Mouse (Mus musculus) lung, postnatal 36 days (tissue): ENCODE measurements around the gene Amz1.
A peak's percentile ranks its signal among the peaks of the same experiment; 100 is the strongest.

Experiments used
- DNase-seq: peaks from one replicate; pipeline ENCODE4 v3.0.0; 2022; ENCODE audit warnings: mixed read lengths

Amz1 gene

DNA sequence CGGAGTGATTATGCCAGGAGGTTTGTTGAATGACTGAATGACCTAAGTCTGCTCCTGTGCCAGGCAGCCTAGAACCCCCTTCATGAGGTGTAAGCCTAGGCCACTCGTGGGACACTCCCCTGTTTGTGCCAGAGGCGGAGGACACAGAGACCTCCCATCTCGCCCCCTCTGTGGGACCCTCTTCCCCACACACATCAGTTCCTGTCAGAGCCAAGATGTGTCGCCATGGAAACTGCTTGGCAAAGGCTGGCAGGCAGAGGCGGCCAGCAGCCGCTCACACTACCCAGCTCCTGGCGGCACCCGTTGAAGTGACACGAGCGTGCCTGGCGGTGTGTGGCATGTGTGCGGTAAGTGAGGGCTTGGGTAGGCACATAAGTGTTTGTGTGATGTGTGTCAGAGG is at the start of gene Amz1:
Amz1 (plus strand) TSS at position 306 of the 400 bp plus-strand sequence.
- DNase-seq: no peak

DNA sequence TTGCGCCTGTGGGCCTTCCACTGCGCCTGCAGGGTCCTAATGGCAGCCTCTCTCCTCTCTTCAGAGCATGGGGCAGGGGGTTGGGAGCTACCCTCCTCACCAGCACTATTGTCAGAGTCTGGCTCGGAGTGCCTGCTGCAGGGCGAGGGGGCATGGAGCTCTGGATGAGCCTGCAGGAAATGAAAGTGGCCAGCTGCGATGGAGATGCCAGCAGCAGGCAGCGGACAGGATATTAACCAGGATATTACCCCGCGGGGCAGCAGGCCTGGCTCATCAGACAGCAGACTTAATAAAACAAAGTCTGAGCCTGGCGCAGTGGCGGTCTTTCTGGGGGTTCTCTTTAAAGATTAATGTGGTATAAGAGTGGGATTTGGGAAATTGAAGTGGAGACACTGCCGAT is 48.8 kb upstream of the Amz1 start:
- DNase-seq: peak; percentile 10

GRCm38 (mm10) chr5:140675640-140676039 is 48.3 kb upstream of the Amz1 start:
- no peak for DNase-seq

- no peak for DNase-seq
Observed at GRCm38 (mm10) chr5:140677137-140677536, 46.8 kb upstream of the Amz1 start.

DNA sequence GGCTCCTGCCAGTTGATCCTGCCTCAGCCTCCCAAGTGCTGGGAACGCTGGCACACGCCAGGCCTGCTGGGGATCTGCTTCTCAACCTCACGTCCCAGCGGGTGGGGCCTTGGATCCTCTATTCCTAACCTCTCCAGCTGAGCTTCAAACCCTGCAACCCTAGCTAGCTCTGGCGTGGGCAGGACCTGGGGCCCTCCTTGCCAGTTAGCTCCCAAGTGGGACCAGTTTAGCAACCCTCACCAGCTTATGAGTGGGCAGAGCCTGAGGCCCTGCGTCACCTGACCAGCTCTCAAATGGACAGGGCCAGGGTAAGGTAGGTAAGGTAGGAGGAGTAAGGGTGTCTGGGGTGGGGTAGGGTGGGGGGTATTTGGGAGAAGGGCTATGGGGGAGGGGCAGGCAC is 43.9 kb upstream of the Amz1 start:
- DNase-seq: no peak

- DNase-seq: no peak
Observed at GRCm38 (mm10) chr5:140680950-140681349, 43.0 kb upstream of the Amz1 start.

- no peak for DNase-seq
Observed at GRCm38 (mm10) chr5:140682113-140682512, 41.8 kb upstream of the Amz1 start.

DNA sequence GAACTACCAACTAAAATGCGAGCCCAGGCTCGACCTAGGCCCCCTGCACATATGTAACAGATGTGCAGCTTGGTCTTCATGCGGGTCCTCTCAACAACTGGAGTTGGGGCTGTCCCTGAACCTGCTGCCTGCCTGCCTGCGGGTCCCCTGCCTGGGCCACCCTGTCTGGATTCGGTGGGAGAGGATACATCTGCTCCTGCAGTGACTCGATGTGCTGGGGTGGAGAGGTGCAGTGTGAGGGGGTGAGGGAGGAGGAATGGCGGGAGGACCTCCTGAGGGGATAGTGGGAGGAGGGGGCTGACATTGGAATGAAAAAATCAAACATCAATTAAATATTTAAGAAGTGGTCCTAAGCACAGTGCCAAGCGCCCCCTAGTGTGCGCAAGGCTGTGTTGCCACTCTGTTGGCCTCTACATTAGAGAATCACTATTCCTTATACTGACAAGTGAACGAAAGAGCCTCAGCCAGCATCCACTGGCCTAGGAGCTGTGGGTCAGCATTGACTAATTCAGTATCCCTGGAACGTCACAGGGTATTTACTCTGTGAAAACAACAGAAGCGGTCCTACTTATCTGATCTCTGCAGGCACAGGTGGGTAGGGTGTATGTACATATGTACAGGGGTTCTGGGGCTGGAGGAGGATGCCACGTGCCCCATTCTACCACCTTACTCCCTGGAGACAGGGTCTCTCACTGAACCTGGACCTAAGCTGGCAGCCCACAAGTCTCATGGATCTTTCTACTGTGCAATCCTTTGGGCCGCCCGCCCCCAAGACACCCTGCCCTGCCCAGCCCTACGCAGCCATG is 39.4 kb upstream of the Amz1 start:
- peak; percentile 64 for DNase-seq

DNA sequence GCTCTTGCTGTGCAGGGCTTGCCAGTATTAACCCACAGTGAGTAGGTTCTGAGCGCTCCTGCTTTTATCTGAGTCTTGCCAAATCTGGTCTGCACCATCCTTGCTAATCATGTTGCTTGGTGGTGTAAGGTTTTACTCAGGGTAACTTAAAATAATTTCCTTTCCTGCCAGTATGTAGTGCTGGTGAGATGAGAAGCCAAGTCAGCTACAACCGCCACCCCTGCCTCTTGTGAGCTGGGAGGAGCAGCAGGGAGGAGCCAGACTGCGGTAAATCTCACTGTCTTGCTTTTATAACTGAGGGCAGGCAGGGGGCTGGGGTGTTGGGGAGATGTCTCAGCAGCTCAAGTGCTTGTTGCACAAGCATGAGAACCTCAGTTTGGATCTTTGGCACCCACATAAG is 35.5 kb upstream of the Amz1 start:
- DNase-seq: peak; percentile 35

- DNase-seq: no peak
Observed at GRCm38 (mm10) chr5:140695987-140696386, 27.9 kb upstream of the Amz1 start.

DNA sequence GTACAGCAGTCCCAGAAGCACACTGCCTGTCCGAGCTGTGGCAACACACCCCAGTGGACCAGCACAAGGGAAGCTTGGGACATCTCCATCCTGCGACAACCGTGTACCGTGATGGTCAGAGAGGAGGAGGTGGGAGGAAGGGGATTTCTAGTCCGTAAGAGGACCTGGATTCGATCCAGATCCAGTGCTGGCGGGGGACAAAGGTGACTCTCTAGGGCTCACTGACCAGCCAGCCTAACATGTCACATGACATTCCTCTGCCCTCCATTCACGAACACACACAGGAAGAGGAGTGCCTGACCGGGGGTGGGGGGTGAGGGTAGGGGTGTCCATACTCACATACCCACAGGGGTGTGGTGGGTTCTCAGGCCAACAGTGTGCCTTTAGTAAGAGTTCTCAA is 24.2 kb upstream of the Amz1 start:
- DNase-seq: no peak

GRCm38 (mm10) chr5:140701661-140702060 is 22.3 kb upstream of the Amz1 start:
- no peak for DNase-seq

- peak; percentile 96 for DNase-seq
Observed at GRCm38 (mm10) chr5:140702103-140702513, 21.8 kb upstream of the Amz1 start, which contains the start of gene Iqce. Gene Iqce (minus strand): TSS chr5:140702378.

- no peak for DNase-seq
Observed at GRCm38 (mm10) chr5:140702618-140703175, 21.2 kb upstream of the Amz1 start.

DNA sequence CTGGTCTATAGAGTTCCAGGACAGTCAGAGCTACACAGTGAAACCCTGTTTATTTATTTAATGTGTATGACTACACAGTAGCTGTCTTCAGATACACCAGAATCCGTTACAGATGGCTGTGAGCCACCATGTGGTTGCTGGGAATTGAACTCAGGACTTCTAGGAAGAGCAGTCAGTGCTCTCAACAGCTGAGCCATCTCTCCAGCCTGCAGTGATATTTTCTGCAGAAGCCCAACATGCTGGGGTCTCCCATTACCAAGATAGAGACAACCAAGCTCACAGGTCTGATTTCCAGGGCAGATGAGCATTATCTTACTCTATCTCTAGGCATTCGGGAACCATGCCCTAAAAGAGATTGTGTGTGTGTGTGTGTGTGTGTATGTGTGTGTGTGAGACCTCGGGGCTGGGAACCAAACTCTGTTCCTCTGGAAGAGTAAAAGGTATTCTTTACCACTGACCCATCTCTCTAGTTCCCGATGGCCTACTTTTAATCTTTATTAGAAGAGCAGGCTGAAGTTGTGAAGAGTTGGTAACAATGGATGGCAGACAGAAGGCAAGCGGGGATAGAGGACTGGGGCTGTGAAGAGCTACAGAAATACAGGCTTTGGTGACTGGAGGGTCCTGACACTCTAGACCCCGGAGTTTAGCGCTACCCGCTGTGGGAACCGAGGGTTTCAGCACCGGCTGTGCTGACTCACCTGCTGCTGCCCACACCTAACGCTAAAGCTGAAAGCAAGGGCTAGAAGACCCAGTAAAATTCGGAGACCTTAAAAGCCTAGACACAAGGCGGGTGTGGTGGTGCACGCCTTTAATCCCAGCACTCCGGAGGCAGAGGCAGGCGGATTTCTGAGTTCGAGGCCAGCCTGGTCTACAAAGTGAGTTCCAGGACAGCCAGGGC is 20.2 kb upstream of the Amz1 start:
- DNase-seq: no peak

- peak; percentile 100 for DNase-seq
Observed at GRCm38 (mm10) chr5:140704378-140705251, 19.3 kb upstream of the Amz1 start, which contains the start of gene Brat1. Gene Brat1 (plus strand): TSS chr5:140705011.

DNA sequence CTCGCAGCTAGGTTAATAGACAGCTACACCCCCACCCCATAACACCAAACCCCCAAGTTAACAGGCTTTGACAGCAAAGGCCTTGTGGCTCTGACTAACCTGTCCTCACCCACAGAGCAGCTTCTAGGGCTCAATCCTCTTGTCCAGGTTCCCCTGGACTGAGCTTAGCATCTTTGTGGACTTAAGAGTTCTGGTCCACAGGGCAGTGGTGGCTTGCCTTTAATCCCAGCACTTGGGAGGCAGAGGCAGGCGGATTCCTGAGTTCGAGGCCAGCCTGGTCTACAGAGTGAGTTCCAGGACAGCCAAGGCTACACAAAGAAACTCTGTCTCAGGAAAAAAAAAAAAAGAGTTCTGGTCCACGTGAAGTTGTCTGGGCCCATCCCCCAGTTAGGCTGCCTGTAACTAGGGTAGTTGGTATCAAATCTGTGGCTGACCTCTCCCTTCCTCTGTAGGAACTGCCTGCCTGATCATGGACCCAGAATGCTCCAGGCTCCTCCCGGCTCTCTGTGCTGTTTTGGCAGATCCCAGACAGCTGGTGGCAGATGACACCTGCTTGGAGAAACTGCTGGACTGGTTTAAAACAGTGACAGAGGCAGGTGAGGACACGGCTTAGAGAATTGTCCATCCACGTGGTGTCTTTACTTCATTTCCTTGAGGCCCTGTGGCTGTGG is 18.3 kb upstream of the Amz1 start:
- peak; percentile 25 for DNase-seq

DNA sequence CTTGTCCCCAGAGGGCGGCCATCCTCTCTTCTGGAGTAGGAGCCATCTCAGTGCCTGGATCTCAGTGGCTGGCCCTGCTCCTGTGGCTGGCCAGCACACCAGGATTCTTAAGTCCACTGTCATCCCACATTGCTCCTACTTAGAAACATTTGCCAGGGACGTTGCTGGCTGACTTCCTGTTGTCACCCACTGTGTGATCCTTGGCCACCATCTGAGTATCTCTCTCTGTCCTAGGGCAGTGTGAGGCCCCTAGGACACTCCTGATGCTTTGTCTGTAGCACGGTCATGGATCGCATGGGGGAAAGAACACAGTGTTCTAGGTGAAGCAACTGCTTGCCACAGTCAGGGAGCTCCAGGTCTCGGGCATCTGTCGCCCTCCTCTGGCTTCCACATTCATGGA is 13.6 kb upstream of the Amz1 start:
- no peak for DNase-seq

DNA sequence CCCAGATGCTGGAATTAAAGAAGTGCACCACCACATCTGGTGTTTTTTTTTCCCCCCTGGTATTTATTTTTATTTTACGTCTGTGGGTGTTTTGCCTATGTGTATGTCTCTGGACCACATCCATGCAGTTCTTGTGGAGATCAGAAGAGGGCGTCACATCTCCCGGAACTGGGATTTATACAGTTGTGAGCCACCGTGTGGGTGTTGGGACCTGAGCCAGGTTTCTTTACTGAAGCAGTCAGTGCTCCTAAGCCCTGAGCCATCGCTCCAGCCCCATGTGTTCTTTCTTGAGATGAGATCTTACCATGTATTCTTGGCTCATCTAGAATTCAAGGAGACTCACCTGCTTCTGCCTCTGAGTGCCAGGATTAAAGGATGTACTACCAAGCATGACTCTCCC is 12.9 kb upstream of the Amz1 start:
- DNase-seq: no peak

DNA sequence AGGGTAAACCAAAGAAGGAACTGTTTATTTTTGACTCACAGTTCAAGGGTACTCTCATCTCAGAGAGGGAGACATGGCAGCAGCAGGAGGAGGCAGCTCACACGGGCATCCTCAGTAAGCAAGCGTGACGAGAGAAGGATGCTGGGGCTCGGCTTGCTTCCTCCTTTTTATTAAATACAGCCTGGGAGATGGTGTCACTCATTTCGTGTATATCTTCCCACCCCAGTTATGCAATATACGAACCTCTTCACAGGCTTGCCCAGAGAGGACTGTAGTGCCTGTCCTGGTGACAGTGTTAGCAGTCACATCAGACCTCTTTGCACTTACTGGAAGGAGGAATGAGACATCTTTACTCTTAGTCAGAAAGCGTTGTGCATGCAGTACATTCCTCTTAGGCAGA is 3.2 kb upstream of the Amz1 start:
- no peak for DNase-seq

- no peak for DNase-seq
Observed at GRCm38 (mm10) chr5:140722121-140722520, 1.8 kb upstream of the Amz1 start.
